Mouse (Mus musculus): Measurements from ENCODE around the gene Cdk5rap3.

DNA sequence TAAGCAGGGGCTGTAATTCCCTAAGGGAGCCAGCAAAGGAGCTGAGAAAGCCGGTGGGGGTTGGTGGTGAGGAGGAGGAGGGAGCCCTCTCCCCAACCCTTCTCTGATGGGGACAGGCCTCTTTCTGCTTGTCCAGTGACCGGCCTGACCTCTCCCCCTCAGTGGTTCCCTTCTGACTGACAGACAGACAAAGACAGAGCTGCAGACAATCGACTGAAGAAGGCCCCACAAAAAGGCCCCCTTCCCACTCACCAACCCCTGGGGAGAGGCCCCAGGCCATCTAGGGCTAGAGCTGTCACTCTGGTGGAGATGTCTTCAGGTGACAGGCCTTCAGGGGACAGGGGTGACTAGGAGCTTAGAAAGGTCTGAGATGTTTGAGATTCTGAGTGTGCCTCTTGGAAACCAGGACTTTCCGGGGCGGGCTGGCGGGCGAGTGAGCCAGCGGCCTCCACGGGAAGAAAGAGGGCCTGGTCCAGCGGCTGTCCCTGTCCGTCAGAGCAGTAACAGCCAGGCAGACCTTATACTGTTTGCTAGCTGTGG, 42.6 kb downstream of the Cdk5rap3 start:
- no peak for TF ChIP-seq CTCF (IDR thresholded peaks at IDR 0.05; ENCODE audit: borderline replicate concordance, control insufficient read depth, extremely low read depth, insufficient read depth, low read length, poor library complexity)
- TF ChIP-seq POLR2A (IDR thresholded peaks at IDR 0.05; ENCODE audit: control insufficient read depth, extremely low read depth, insufficient read depth, low read length, poor library complexity): no peak
